Mouse (Mus musculus) heart, adult 2 months (tissue): ENCODE data around the gene Bpifa2.

Source experiments
- CTCF ChIP-seq: fragments of 200-600 bp; IDR thresholded peaks from 2 replicates; pipeline ENCODE4 v1.8.1; 2022; ENCODE audit warnings: antibody characterized with exemption, mild to moderate bottlenecking, moderate library complexity
- EP300 ChIP-seq: fragments of 200-500 bp; IDR thresholded peaks from 2 replicates; pipeline ENCODE4 v1.6.1; 2011; ENCODE audit warnings: low read depth, low read length, control low read depth; ENCODE audit not compliant: insufficient read depth

DNA sequence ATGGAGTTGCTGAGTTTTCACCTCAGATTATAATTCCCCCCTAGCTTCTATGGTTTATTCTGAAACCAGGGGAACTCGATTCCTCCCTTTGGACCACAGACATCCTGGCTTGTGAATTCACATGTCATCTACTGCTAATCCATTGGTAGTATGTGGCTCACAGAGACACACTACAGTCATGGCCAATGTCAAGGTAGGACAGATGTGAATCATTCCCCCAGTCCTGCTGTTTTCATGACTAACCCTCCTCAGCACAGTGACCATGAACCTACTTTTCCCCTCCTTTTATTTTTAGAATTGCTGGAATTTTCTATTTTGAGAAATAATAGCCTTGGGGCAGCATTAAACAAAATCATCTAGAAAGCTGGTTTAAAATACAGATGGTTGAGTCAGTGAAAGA, 684 bp upstream of the Bpifa2 start:
- TF ChIP-seq CTCF (no peak), EP300 (no peak)
